Mouse (Mus musculus): Measurements from ENCODE around the gene Frmd6. TPM values are rescaled to one million over a fixed set of nuclear protein-coding genes. Genes with fewer than 3 reads are reported as not detected.

Frmd6 gene
- polyA plus RNA-seq, 1 experiment = 11.2 TPM

DNA sequence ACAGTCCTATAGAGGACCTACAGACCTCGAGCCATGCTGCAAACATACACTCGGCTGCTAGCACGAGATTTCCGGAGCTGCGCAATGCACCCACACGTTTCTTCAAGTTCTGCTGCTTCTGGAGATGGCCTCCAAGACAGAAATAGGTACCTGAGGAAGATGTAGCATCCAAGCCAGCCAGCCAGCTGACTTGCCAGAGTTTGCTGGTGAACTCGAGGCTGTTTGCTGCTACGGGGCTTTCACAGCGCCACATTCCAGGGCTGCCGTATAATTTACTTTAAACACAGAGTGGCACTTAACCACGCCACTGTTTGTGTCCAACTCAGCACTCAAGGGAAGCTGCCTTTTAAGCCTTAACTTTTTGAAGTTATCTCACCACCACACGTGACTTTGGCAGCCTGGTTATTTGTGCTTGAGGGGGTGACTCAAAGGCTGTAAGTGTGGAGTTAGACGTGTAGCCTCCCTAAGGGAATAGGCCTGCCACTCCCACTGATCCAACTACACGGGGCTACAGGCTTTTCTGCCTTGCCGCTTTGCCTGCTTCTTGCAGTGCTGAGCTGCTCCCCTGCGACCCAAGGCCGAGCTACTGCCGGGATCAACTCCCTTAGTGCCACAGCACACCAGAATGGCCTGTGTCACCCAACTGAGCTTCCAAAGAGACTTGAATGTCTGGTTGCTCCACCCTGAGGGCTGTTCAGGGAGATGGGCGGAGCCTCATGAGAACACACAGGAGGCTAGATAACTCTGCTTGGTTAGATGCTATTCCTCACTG is 25.9 kb upstream of the Frmd6 start:
- Histone ChIP-seq H3K4me1 (ENCODE audit: control insufficient read depth, insufficient read depth, low read length) (peaks cover 4% of the 10 kb centered on the region; the same call in 1 of the 2 replicates), H3K27me3 (ENCODE audit: control insufficient read depth, insufficient read depth, low read length) (no peaks in the 10 kb centered on the region), H3K27ac (ENCODE audit: insufficient read depth, low read length) (no peak overlapping the region), H3K4me3 (replicated peaks; ENCODE audit: insufficient read depth, low read depth, low read length) (no peak overlapping the region)
- TF ChIP-seq CTCF (IDR thresholded peaks at IDR 0.05; ENCODE audit: borderline replicate concordance, insufficient read depth, low read depth, low read length) (no peak), POLR2A (IDR thresholded peaks at IDR 0.05; ENCODE audit: borderline replicate concordance, insufficient read depth, low read length) (no peak)
- 73% methylated on average over 19 of the region's 19 CpGs for WGBS
- no peak for DNase-seq

DNA sequence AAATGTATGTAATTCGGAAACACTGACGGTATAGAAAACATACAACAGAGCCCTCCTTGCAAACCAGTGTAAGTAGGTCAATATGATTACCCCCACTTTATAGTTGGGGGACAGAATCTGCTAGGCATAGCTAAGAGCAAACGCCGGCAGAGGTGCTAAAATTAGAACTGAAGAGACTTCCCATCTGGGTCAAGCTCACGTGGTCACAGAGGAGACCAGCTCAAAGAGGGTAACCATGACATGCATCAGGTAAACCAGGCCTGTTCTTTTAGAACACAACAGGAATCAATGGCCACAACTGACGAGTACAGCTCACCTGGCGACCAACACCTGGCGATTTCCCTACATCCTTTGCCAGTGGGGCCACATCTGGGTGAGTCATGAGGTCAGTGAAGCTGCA is 25.2 kb upstream of the Frmd6 start:
- DNase-seq = no peak
- H3K4me1 ChIP-seq (ENCODE audit: control insufficient read depth, insufficient read depth, low read length) = peaks cover 2% of the 10 kb centered on the region; the same call in 1 of the 2 replicates
- no peak overlapping the region for H3K4me3 ChIP-seq (replicated peaks; ENCODE audit: insufficient read depth, low read depth, low read length)
- no peaks in the 10 kb centered on the region for H3K27me3 ChIP-seq (ENCODE audit: control insufficient read depth, insufficient read depth, low read length)
- H3K27ac ChIP-seq (ENCODE audit: insufficient read depth, low read length) = no peak overlapping the region
- no peak for TF ChIP-seq POLR2A (IDR thresholded peaks at IDR 0.05; ENCODE audit: borderline replicate concordance, insufficient read depth, low read length)
- no peak for TF ChIP-seq CTCF (IDR thresholded peaks at IDR 0.05; ENCODE audit: borderline replicate concordance, insufficient read depth, low read depth, low read length)
- 76% methylated on average over 8 of the region's 8 CpGs for WGBS

DNA sequence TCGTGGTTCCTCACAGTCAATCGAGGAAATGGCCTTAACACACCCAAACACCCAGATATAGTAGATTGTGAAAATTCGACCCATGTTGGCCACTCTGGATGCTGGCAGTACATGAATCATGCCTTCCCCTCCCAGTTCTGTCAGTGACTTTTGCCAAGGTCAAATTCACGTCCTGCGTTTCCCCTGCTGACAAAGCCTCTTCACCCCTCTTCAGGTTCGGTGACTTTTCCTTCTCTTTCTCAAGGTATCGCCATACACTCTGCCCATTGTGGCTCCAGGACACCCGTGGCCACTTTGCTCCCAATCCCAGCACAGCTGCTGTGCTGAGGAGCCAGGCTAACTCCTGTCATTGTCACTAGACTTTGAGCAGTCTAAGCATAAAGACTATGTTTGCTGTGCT is 24.0 kb upstream of the Frmd6 start:
- no peak for DNase-seq
- Histone ChIP-seq H3K27me3 (ENCODE audit: control insufficient read depth, insufficient read depth, low read length) (no peaks in the 10 kb centered on the region), H3K27ac (ENCODE audit: insufficient read depth, low read length) (no peak overlapping the region), H3K4me3 (replicated peaks; ENCODE audit: insufficient read depth, low read depth, low read length) (no peak overlapping the region), H3K4me1 (ENCODE audit: control insufficient read depth, insufficient read depth, low read length) (no peaks in the 10 kb centered on the region)
- 71% methylated on average over 8 of the region's 8 CpGs for WGBS
- TF ChIP-seq POLR2A (IDR thresholded peaks at IDR 0.05; ENCODE audit: borderline replicate concordance, insufficient read depth, low read length) (no peak), CTCF (IDR thresholded peaks at IDR 0.05; ENCODE audit: borderline replicate concordance, insufficient read depth, low read depth, low read length) (no peak)

DNA sequence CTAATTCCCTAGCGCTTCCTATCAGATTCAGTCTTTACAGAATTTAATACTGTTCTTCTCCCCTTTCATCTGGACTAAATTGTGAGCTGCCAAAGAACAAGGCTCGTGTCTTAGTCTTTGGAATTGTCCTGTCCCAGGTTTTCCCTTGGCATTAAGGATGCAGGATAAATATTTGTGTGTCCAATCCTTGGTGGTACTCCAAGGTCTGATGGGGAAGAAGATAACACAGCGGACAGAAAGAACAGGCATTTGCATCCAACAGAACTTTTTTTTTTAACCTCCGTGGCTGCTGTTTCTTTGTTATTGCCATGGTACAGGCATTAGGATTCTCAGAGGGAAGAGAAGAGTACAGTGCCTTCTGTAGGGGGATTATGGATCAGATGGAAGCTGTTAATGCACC is 21.8 kb upstream of the Frmd6 start:
- DNase-seq = no peak
- Histone ChIP-seq H3K4me3 (replicated peaks; ENCODE audit: insufficient read depth, low read depth, low read length) (no peak overlapping the region), H3K4me1 (ENCODE audit: control insufficient read depth, insufficient read depth, low read length) (no peaks in the 10 kb centered on the region), H3K27ac (ENCODE audit: insufficient read depth, low read length) (no peak overlapping the region), H3K27me3 (ENCODE audit: control insufficient read depth, insufficient read depth, low read length) (no peaks in the 10 kb centered on the region)
- 75% methylated on average over 4 of the region's 4 CpGs for WGBS
- TF ChIP-seq CTCF (IDR thresholded peaks at IDR 0.05; ENCODE audit: borderline replicate concordance, insufficient read depth, low read depth, low read length) (no peak), POLR2A (IDR thresholded peaks at IDR 0.05; ENCODE audit: borderline replicate concordance, insufficient read depth, low read length) (no peak)

DNA sequence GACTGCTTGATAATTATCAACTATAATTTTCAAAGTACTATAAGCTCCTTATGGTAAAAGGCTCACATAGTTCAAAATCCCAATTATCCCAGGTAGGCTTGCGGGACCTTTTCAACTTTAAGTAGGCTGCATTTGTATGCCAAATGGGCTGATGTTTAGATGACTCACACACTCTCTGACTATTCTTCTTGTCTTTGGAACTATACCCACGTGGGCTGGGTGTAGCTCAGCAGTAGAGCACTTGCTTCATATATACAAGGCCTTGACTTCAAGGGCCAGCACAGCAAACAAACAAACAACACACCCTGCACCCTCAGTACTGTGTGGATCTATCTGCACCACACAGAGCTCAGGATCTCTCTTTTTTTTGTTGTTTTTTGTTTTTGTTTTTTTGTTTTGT is 20.3 kb upstream of the Frmd6 start:
- no peak overlapping the region for H3K4me3 ChIP-seq (replicated peaks; ENCODE audit: insufficient read depth, low read depth, low read length)
- DNase-seq = no peak
- TF ChIP-seq CTCF (IDR thresholded peaks at IDR 0.05; ENCODE audit: borderline replicate concordance, insufficient read depth, low read depth, low read length) = no peak
- no peak for TF ChIP-seq POLR2A (IDR thresholded peaks at IDR 0.05; ENCODE audit: borderline replicate concordance, insufficient read depth, low read length)
- no peaks in the 10 kb centered on the region for H3K27me3 ChIP-seq (ENCODE audit: control insufficient read depth, insufficient read depth, low read length)
- 65% methylated on average over 2 of the region's 2 CpGs for WGBS
- H3K4me1 ChIP-seq (ENCODE audit: control insufficient read depth, insufficient read depth, low read length) = no peaks in the 10 kb centered on the region
- H3K27ac ChIP-seq (ENCODE audit: insufficient read depth, low read length) = no peak overlapping the region

DNA sequence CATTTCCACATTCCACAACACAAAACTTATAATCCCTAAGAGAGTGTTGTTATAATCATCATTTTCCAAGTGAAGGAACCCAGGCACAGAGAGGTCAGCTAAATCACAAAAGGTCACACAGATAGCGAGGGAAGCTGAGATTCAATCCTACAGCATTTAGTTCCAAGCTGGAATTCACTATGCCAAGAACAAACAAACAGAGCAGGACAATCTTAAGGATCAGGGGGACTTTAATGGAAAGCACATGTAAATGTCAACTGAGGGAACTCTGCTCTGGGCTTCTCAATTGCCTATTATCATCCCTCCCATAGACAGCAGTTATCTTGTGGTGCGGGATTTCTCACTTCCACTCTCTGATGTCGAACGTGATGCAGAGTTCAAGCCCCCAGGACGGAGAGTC is 17.8 kb upstream of the Frmd6 start:
- WGBS = 81% methylated on average over 5 of the region's 5 CpGs
- Histone ChIP-seq H3K27ac (ENCODE audit: insufficient read depth, low read length) (no peak overlapping the region), H3K4me1 (ENCODE audit: control insufficient read depth, insufficient read depth, low read length) (peaks cover 4% of the 10 kb centered on the region; the same call in 1 of the 2 replicates), H3K27me3 (ENCODE audit: control insufficient read depth, insufficient read depth, low read length) (no peaks in the 10 kb centered on the region), H3K4me3 (replicated peaks; ENCODE audit: insufficient read depth, low read depth, low read length) (no peak overlapping the region)
- no peak for TF ChIP-seq POLR2A (IDR thresholded peaks at IDR 0.05; ENCODE audit: borderline replicate concordance, insufficient read depth, low read length)
- no peak for TF ChIP-seq CTCF (IDR thresholded peaks at IDR 0.05; ENCODE audit: borderline replicate concordance, insufficient read depth, low read depth, low read length)
- DNase-seq = no peak

DNA sequence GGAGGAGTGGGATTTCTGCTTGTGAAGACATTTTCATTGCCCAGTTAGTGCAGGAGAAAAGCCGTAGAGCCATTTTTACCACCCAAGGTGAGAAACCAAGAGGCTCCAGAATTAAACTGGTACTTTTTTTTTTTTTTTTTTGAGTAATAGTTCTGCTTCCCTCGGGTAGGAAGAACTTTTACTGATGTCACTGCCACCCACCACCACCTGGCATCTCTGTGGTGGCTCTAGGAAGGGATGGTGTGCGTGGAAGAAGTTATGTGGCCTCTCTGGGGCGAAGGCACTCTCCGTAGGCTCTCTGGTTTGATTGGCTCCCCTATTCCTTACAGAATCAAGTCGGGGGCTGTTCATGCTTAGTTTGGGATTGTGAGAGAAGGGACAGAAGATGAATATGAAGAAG is 17.3 kb upstream of the Frmd6 start:
- 82% methylated on average over 6 of the region's 6 CpGs for WGBS
- no peak for DNase-seq
- TF ChIP-seq CTCF (IDR thresholded peaks at IDR 0.05; ENCODE audit: borderline replicate concordance, insufficient read depth, low read depth, low read length) = no peak
- no peak for TF ChIP-seq POLR2A (IDR thresholded peaks at IDR 0.05; ENCODE audit: borderline replicate concordance, insufficient read depth, low read length)
- Histone ChIP-seq H3K4me1 (ENCODE audit: control insufficient read depth, insufficient read depth, low read length) (peaks cover 4% of the 10 kb centered on the region; the same call in 1 of the 2 replicates), H3K4me3 (replicated peaks; ENCODE audit: insufficient read depth, low read depth, low read length) (no peak overlapping the region), H3K27ac (ENCODE audit: insufficient read depth, low read length) (no peak overlapping the region), H3K27me3 (ENCODE audit: control insufficient read depth, insufficient read depth, low read length) (no peaks in the 10 kb centered on the region)

DNA sequence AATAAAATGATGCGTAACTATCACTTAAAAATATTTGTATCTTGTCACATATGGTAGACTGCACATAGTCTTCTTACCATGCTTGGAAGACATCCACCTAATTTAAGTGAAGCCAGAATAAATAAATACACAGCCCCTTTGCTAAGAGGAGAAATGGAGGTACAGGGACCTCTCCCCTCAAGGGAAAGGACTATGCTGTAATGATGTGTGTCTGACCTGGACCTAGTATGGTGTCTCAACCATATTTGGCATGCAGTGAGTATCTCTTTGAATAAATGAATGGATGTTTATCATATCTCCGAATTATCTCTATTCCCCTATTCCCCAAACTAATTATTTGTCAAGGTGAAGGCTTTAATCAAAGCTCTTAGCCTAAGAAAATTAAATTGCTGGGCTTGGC is 15.4 kb upstream of the Frmd6 start:
- DNase-seq = no peak
- H3K27ac ChIP-seq (ENCODE audit: insufficient read depth, low read length) = no peak overlapping the region
- peaks cover 4% of the 10 kb centered on the region; the same call in 1 of the 2 replicates for H3K4me1 ChIP-seq (ENCODE audit: control insufficient read depth, insufficient read depth, low read length)
- TF ChIP-seq POLR2A (IDR thresholded peaks at IDR 0.05; ENCODE audit: borderline replicate concordance, insufficient read depth, low read length) = no peak
- no peak for TF ChIP-seq CTCF (IDR thresholded peaks at IDR 0.05; ENCODE audit: borderline replicate concordance, insufficient read depth, low read depth, low read length)
- no peak overlapping the region for H3K4me3 ChIP-seq (replicated peaks; ENCODE audit: insufficient read depth, low read depth, low read length)
- 93% methylated on average over 2 of the region's 2 CpGs for WGBS
- H3K27me3 ChIP-seq (ENCODE audit: control insufficient read depth, insufficient read depth, low read length) = no peaks in the 10 kb centered on the region

Data from cerebellum, adult 2 months (tissue).